Mouse (Mus musculus) gonadal fat pad, adult 2 months (tissue): ENCODE measurements around the gene Tdrkh. TPM values are rescaled to one million over a fixed set of nuclear protein-coding genes. Genes with fewer than 3 reads are reported as not detected.

Experiments
- polyA plus RNA-seq: library from polyadenylated mRNA; depleted of rRNA; stranded (reverse); fragments of >200 nt; gene quantifications from 2 replicates; pipeline ENCODE4 v1.2.3, GENCODE M21; 2012; rRNA removed

The Tdrkh gene
- polyA plus RNA-seq, 1 experiment: 1.3 TPM

Other genes starting within 250 kb of the Tdrkh start
- gene Gm10696, start 235.1 kb upstream of the Tdrkh start, polyA plus RNA-seq: not detected in 2 replicates
- not detected in 2 replicates for gene Gm5286, start 216.6 kb upstream of the Tdrkh start, polyA plus RNA-seq
- gene Gm4778, start 149.2 kb upstream of the Tdrkh start, polyA plus RNA-seq: not detected in 2 replicates
- gene Them4, start 103.2 kb upstream of the Tdrkh start, polyA plus RNA-seq: 4.8 and 6.8 TPM in 2 replicates
- gene Them5, start 71.2 kb upstream of the Tdrkh start, polyA plus RNA-seq: 0.09 and 0.16 TPM in 2 replicates
- 0.42 and 0.69 TPM in 2 replicates for gene C2cd4d, start 50.8 kb upstream of the Tdrkh start, polyA plus RNA-seq
- gene Rorc, start 40.5 kb upstream of the Tdrkh start, polyA plus RNA-seq: 13.6 and 18.5 TPM in 2 replicates
- 0.04 and 0.19 TPM in 2 replicates for gene Lingo4, start 14.8 kb upstream of the Tdrkh start, polyA plus RNA-seq
- 28.0 and 29.0 TPM in 2 replicates for gene Mrpl9, start 30.0 kb downstream of the Tdrkh start, polyA plus RNA-seq
- 28.5 and 31.4 TPM in 2 replicates for gene Oaz3, start 30.6 kb downstream of the Tdrkh start, polyA plus RNA-seq
- gene Celf3, start 65.0 kb downstream of the Tdrkh start, polyA plus RNA-seq: 0.09 and 0.49 TPM in 2 replicates
- 0.69 and 1.7 TPM in 2 replicates for gene Riiad1, start 67.1 kb downstream of the Tdrkh start, polyA plus RNA-seq
- gene Snx27, start 169.4 kb downstream of the Tdrkh start, polyA plus RNA-seq: 7.9 and 10.0 TPM in 2 replicates
- gene Gm10972, start 229.8 kb downstream of the Tdrkh start, polyA plus RNA-seq: not detected in 2 replicates
- gene Tuft1, start 245.6 kb downstream of the Tdrkh start, polyA plus RNA-seq: 10.5 and 10.7 TPM in 2 replicates